Mouse (Mus musculus): ENCODE results near the gene Slc22a3.

Slc22a3 gene

GRCm38 (mm10) chr17:12467642-12468041 is 39.9 kb downstream of the Slc22a3 start:
- DNase-seq (ENCODE audit: low read depth, low spot score): no peak

- DNase-seq (ENCODE audit: low read depth, low spot score): no peak
Measured at GRCm38 (mm10) chr17:12466501-12467000, 41.0 kb downstream of the Slc22a3 start.

GRCm38 (mm10) chr17:12461168-12461567 is 46.3 kb downstream of the Slc22a3 start:
- no peak for DNase-seq (ENCODE audit: low read depth, low spot score)

GRCm38 (mm10) chr17:12455143-12455790 is 52.2 kb downstream of the Slc22a3 start:
- DNase-seq (ENCODE audit: low read depth, low spot score): no peak

- no peak for DNase-seq (ENCODE audit: low read depth, low spot score)
Measured at GRCm38 (mm10) chr17:12453691-12454090, 53.8 kb downstream of the Slc22a3 start.

GRCm38 (mm10) chr17:12452862-12453531 is 54.5 kb downstream of the Slc22a3 start:
- no peak for DNase-seq (ENCODE audit: low read depth, low spot score)

- DNase-seq (ENCODE audit: low read depth, low spot score): no peak
Measured at GRCm38 (mm10) chr17:12451234-12451633, 56.3 kb downstream of the Slc22a3 start.

- no peak for DNase-seq (ENCODE audit: low read depth, low spot score)
Measured at GRCm38 (mm10) chr17:12444561-12444960, 62.9 kb downstream of the Slc22a3 start.

- DNase-seq (ENCODE audit: low read depth, low spot score): no peak
Measured at GRCm38 (mm10) chr17:12437771-12438170, 69.7 kb downstream of the Slc22a3 start.

GRCm38 (mm10) chr17:12431707-12432106 is 75.8 kb downstream of the Slc22a3 start:
- DNase-seq (ENCODE audit: low read depth, low spot score): no peak

- DNase-seq (ENCODE audit: low read depth, low spot score): no peak
Measured at GRCm38 (mm10) chr17:12428369-12428768, 79.1 kb downstream of the Slc22a3 start.

- no peak for DNase-seq (ENCODE audit: low read depth, low spot score)
Measured at GRCm38 (mm10) chr17:12427156-12427555, 80.3 kb downstream of the Slc22a3 start.

GRCm38 (mm10) chr17:12422143-12422542 is 85.4 kb downstream of the Slc22a3 start:
- DNase-seq (ENCODE audit: low read depth, low spot score): no peak

GRCm38 (mm10) chr17:12420886-12421574 is 86.5 kb downstream of the Slc22a3 start:
- DNase-seq (ENCODE audit: low read depth, low spot score): no peak

- no peak for DNase-seq (ENCODE audit: low read depth, low spot score)
Measured at GRCm38 (mm10) chr17:12419491-12420079, 87.9 kb downstream of the Slc22a3 start.

GRCm38 (mm10) chr17:12416250-12416895 is 91.1 kb downstream of the Slc22a3 start:
- DNase-seq (ENCODE audit: low read depth, low spot score): peak; percentile 60

- no peak for DNase-seq (ENCODE audit: low read depth, low spot score)
Measured at GRCm38 (mm10) chr17:12415741-12416140, 91.8 kb downstream of the Slc22a3 start.

- no peak for DNase-seq (ENCODE audit: low read depth, low spot score)
Measured at GRCm38 (mm10) chr17:12415031-12415735, 92.3 kb downstream of the Slc22a3 start.

- DNase-seq (ENCODE audit: low read depth, low spot score): no peak
Measured at GRCm38 (mm10) chr17:12412891-12413237, 94.6 kb downstream of the Slc22a3 start.

- no peak for DNase-seq (ENCODE audit: low read depth, low spot score)
Measured at GRCm38 (mm10) chr17:12412181-12412890, 95.2 kb downstream of the Slc22a3 start.

All from retina, postnatal 7 days (tissue).